Mouse (Mus musculus): Measurements from ENCODE around the gene Gpr152. TPM values are rescaled to one million over a fixed set of nuclear protein-coding genes. Genes with fewer than 3 reads are reported as not detected.
A peak's percentile ranks its signal among the peaks of the same experiment; 100 is the strongest.

Gene Gpr152
- polyA plus RNA-seq, 1 experiment = 0.05 TPM

DNA sequence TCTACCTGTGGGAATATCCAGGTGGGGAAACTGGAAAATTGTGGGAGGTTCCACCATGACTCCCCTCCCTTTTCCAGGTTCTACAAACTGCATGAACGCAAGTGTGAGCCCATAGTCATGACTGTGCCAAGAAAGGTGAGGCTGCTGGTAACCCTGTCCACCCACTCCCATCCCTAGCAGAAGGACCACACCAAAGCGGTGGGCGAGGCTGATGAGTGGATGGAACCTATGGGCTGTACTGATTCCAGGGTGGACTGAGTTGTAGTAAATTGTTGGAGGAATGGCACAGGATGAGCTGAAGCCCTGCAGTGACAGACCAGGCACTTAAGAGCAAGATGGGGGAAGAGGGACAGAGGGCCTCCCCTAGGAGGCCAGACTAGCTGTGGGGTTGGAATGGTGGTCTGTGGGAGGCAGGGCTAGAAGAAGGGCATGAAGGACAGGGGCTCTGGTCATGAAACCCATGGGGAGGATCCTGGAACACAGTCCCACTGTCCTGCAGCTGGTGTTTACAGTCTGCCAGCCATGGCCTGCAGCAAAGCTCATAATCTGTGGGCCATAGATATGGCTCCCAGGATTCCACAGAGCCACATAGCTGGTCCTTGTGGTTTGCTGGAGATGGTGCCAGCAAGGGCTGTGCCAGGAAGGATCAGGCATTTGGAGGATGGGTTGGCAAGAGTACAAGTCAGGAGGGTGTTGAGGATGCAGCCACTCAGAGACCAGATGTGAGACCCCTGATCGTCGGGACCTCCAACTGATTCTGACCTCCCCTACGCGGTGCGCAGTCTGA is 13.1 kb downstream of the Gpr152 start:
- TF ChIP-seq POLR2A (IDR thresholded peaks at IDR 0.05; ENCODE audit: borderline replicate concordance, extremely low read depth, low read depth, low read length) = no peak
- no peak for TF ChIP-seq CTCF (IDR thresholded peaks at IDR 0.05; ENCODE audit: insufficient read depth, low read length)
- peaks cover 10% of the 10 kb centered on the region for H3K4me1 ChIP-seq (ENCODE audit: control insufficient read depth, insufficient read depth, low read length)
- DNase-seq = no peak
- no peak overlapping the region for H3K4me3 ChIP-seq (replicated peaks; ENCODE audit: extremely low read depth, low read depth, low read length)
- WGBS = 82% methylated on average over 8 of the region's 8 CpGs

DNA sequence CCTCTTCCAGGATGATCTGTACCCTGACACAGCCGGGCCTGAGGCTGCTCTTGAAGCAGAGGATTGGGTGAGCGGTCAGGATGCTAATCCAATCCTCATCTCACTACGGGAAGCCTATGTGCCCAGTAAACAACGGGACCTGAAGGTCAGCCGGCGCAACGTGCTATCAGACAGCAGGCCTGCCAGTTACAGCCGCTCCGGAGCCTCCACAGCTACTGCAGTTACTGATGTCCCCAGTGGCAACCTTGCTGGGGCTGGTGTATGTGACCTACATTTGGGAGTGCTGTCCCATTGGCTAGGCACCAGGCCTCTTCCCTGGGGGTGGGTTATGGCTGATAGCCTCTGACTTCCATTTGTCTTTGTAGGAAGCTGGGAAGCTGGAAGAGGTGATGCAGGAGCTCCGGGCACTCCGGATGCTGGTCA is 13.7 kb downstream of the Gpr152 start, which contains the start of gene Ptprcap:
Ptprcap (plus strand) TSS at position 373 of the 423 bp plus-strand sequence.
- WGBS = 65% methylated on average over 11 of the region's 11 CpGs
- no peak within 1 kb of the TSS for H3K4me3 ChIP-seq (replicated peaks; ENCODE audit: extremely low read depth, low read depth, low read length)
- TF ChIP-seq POLR2A (IDR thresholded peaks at IDR 0.05; ENCODE audit: borderline replicate concordance, extremely low read depth, low read depth, low read length) (no peak), CTCF (IDR thresholded peaks at IDR 0.05; ENCODE audit: insufficient read depth, low read length) (no peak)
- peaks cover 8% of the 10 kb centered on the region for H3K4me1 ChIP-seq (ENCODE audit: control insufficient read depth, insufficient read depth, low read length)
- DNase-seq = no peak

DNA sequence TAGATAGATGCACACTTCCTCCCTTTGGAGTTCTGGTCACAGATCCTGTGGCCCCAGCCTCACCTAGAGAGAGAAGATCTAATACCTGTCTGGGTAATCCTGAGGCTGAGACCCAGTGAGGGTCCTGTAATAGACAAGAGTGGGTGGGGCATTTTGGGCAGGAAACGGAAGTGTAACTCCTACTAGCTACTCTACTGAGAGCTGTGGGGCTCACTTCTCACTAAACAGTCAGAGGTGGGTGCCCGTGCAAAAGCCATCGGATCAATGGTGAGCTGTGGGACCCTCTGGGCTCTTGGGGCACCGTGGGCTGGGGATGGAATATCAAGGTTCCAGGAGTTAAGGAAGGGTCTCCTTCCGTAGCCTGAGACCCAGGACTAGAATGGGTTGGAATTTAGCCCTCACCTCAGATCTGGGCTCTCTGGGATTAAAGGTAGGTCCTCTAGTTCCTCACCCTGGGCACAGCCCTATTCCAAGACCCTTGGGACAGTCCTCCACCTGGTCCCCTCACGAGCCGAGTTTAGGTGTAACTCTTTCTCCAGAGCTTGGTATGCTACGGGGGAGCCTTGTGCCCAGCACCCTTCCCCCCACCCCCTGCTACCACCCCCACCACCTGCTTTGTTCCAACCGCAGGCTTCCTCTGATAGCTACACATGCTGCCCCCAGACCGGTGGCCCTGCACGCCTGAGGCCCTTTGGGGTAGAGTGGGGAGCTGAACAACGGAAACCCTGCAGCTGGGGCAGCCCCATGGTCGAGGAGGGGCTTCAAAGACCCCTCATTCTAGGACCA is 15.0 kb downstream of the Gpr152 start:
- TF ChIP-seq POLR2A (IDR thresholded peaks at IDR 0.05; ENCODE audit: borderline replicate concordance, extremely low read depth, low read depth, low read length) = peak; percentile 12; the same call in 1 of the 2 replicates
- TF ChIP-seq CTCF (IDR thresholded peaks at IDR 0.05; ENCODE audit: insufficient read depth, low read length) = no peak
- WGBS = 52% methylated on average over 13 of the region's 13 CpGs
- H3K4me1 ChIP-seq (ENCODE audit: control insufficient read depth, insufficient read depth, low read length) = peaks cover 3% of the 10 kb centered on the region
- DNase-seq = no peak
- peak overlapping the region; percentile 18 for H3K4me3 ChIP-seq (replicated peaks; ENCODE audit: extremely low read depth, low read depth, low read length)

DNA sequence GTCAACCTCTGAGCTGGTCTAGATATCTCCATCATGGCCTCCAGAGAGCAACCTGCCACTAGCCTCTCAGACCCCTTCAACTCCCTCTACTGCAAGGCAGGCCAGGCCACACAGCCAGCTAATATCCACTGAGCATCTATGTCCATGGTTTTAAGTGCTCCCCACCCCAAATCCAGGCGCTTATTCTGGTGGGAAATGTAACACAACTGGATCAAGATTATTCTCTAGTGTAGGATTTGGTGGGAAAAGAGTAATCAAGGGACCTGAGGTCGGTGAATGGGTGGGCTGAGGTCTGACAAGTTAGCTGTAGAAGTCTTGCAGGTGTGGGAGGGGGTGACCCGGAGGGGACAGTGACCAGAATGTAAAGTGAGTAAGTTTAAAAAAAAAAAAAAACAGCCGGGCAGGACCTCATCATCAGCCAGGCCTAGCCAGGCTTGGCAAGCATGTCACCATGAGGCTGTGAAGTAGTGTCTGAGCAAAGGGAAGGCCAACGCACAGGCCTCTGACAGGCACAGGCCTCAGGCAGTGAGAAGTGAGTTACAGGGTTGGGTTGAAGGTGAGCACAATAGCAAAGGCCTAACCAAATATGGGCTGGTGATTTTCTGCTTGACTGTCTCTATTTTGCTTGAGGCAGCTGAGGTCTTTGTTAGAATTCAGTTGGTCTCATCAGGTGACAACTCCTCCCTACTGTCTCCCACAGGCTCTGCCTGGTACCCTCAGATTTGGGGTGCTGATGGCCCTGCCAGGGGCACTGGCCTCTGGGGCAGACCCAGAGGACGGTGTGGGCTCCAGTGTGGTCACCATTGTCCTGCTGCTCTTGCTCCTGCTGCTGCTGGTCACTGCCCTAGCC is 15.9 kb downstream of the Gpr152 start:
- WGBS = 69% methylated on average over 6 of the region's 6 CpGs
- Histone ChIP-seq H3K4me3 (replicated peaks; ENCODE audit: extremely low read depth, low read depth, low read length) (peak overlapping the region; percentile 18), H3K4me1 (ENCODE audit: control insufficient read depth, insufficient read depth, low read length) (no peaks in the 10 kb centered on the region)
- TF ChIP-seq CTCF (IDR thresholded peaks at IDR 0.05; ENCODE audit: insufficient read depth, low read length) (no peak), POLR2A (IDR thresholded peaks at IDR 0.05; ENCODE audit: borderline replicate concordance, extremely low read depth, low read depth, low read length) (peak; percentile 27; the same call in 1 of the 2 replicates)
- no peak for DNase-seq

DNA sequence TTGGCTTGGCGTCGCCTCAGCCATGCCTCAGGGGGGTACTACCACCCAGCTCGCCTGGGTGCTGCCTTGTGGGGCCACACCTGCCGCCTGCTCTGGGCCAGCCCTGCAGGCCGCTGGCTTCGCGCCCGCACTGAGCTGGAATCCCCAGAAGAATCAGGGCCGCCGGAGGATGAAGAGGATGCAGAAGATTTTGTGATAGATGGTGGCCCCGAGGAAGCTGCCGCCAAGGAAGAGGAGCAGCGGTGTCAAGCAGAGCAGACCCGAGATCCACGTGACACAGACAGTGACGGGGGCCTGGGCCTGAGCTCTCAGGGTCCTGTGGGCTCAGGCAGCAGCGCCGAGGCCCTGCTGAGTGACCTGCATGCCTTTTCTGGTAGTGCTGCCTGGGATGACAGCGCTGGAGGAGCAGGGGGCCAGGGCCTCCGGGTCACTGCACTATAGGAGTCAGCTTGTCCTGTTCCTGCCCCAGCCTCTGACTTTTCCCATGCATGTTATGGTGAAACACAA is 16.5 kb downstream of the Gpr152 start:
- no peak for DNase-seq
- TF ChIP-seq POLR2A (IDR thresholded peaks at IDR 0.05; ENCODE audit: borderline replicate concordance, extremely low read depth, low read depth, low read length) (no peak), CTCF (IDR thresholded peaks at IDR 0.05; ENCODE audit: insufficient read depth, low read length) (no peak)
- Histone ChIP-seq H3K4me1 (ENCODE audit: control insufficient read depth, insufficient read depth, low read length) (no peaks in the 10 kb centered on the region), H3K4me3 (replicated peaks; ENCODE audit: extremely low read depth, low read depth, low read length) (no peak overlapping the region)
- 63% methylated on average over 20 of the region's 20 CpGs for WGBS

DNA sequence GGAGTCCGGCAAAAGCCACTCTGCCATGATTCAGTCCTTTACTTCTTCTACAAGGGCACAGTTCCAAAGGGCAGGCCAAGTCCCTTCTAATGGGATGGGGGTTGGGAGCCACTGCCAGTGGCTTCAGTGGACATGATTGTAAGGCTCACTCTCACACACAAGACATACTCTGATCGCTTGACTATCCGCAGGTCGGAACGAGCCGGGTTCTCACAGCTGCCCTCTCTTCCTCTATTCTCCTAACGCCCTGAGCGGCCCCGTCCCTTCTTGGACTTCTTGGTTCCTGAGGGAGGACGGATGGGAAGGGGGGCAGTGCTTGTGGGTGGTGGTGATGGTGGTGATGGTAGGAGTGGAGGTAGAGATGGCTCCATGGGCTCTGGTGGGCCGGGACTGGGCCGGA is 17.2 kb downstream of the Gpr152 start:
- no peak overlapping the region for H3K4me3 ChIP-seq (replicated peaks; ENCODE audit: extremely low read depth, low read depth, low read length)
- no peaks in the 10 kb centered on the region for H3K4me1 ChIP-seq (ENCODE audit: control insufficient read depth, insufficient read depth, low read length)
- no peak for TF ChIP-seq POLR2A (IDR thresholded peaks at IDR 0.05; ENCODE audit: borderline replicate concordance, extremely low read depth, low read depth, low read length)
- no peak for TF ChIP-seq CTCF (IDR thresholded peaks at IDR 0.05; ENCODE audit: insufficient read depth, low read length)
- 85% methylated on average over 12 of the region's 12 CpGs for WGBS
- no peak for DNase-seq

DNA sequence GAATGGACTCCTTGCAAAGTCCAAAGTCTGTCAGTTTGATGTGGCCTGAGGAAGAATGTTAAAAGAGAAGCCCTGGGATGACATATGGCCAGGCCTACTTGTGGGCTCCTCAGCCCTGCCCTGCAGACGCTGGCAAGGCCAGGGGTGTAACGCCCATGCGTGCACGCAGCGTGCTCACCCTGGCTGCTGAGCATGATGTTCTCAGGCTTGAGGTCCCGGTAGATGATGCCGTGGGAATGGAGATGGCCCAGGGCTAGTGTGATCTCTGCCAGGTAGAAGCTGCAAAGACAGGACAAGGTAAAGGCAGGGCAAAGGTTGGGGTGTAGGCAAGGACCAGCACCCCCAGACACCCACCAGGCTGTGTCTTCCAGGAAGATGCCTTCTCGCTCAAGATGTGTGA is 19.5 kb downstream of the Gpr152 start:
- no peak overlapping the region for H3K4me3 ChIP-seq (replicated peaks; ENCODE audit: extremely low read depth, low read depth, low read length)
- H3K4me1 ChIP-seq (ENCODE audit: control insufficient read depth, insufficient read depth, low read length) = peaks cover 4% of the 10 kb centered on the region; the same call in 1 of the 2 replicates
- no peak for TF ChIP-seq CTCF (IDR thresholded peaks at IDR 0.05; ENCODE audit: insufficient read depth, low read length)
- TF ChIP-seq POLR2A (IDR thresholded peaks at IDR 0.05; ENCODE audit: borderline replicate concordance, extremely low read depth, low read depth, low read length) = no peak
- WGBS = 94% methylated on average over 8 of the region's 8 CpGs
- DNase-seq = no peak

DNA sequence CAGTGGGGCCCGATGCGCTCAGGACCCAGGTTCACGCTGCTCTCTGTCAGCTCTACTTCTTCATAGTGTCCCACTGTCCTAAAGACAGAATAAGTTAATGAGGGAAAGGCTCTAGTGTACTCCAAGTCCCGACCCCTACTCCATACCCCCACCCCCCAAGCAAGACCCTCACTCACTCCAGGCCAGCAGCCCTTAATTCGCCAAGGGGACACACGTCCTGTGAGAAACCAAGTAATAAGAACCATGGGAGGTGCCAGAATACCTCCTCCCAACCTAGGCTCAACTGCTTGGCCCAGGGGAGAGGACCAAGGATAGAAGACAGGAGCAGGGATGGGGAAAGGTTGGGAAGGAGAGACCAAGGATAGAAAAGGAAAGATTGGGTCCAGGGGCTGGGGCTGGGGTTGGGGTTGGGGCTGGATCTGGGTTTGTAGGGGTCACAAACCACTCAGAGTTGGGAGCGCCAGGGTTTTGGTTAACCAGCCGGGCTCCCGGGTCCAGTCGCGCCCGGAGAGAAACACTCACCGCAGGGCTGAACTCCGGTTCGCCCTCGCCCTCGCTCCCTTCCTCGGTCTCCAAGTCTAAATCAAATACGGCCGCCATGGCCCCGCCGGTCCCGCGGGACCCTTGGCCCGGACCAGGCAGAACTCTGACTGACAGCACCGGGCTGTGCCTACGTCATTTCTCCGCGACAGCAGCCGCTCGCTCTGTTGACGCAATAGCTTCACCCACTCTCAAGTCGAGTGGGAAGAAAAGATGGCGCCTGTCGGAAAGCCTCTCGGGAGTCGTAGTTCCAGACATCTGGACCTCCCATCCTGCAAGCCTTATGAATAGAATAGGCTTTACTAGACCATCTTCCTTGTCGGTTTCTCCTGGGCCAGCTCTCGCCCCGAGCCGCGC is 23.3 kb downstream of the Gpr152 start, which contains the start of gene Rps6kb2:
Rps6kb2 (minus strand) TSS at position 709 of the 897 bp plus-strand sequence.
- H3K4me3 ChIP-seq (replicated peaks; ENCODE audit: extremely low read depth, low read depth, low read length) = peak within 1 kb of the TSS; percentile 92
- WGBS = 7% methylated on average over 42 of the region's 42 CpGs

More for the DNA sequence above, 23.3 kb downstream of the Gpr152 start, which contains the start of gene Rps6kb2:
- TF ChIP-seq POLR2A (IDR thresholded peaks at IDR 0.05; ENCODE audit: borderline replicate concordance, extremely low read depth, low read depth, low read length) (peak; percentile 60; the same call in 1 of the 2 replicates), CTCF (IDR thresholded peaks at IDR 0.05; ENCODE audit: insufficient read depth, low read length) (no peak)
- DNase-seq = peak; percentile 97
- H3K4me1 ChIP-seq (ENCODE audit: control insufficient read depth, insufficient read depth, low read length) = peaks cover 4% of the 10 kb centered on the region; the same call in 1 of the 2 replicates
